Mouse (Mus musculus) midbrain, embryonic 15.5 days (tissue): ENCODE measurements around the gene Rad50. TPM values are rescaled to one million over a fixed set of nuclear protein-coding genes. Genes with fewer than 3 reads are reported as not detected.

ENCODE experiments used
- ATAC-seq: fragments of 200-750 bp; cut with Nextera tagmentation; replicated peaks from 2 replicates; pipeline ENCODE4 v1.8.0; 2017; ENCODE audit warnings: moderate TSS enrichment
- H3K27ac ChIP-seq: fragments of 300-500 bp; sonication (generic); 2 replicates; pipeline ENCODE4 v1.5.1; 2015; ENCODE audit warnings: mild to moderate bottlenecking, inconsistent platforms
- H3K27me3 ChIP-seq: fragments of 300-500 bp; sonication (generic); replicated peaks from 2 replicates; pipeline ENCODE4 v1.6.1; 2015; ENCODE audit warnings: inconsistent platforms
- H3K36me3 ChIP-seq: fragments of 300-500 bp; sonication (generic); replicated peaks from 2 replicates; pipeline ENCODE4 v1.6.1; 2015; ENCODE audit warnings: inconsistent platforms
- H3K4me1 ChIP-seq: fragments of 300-500 bp; sonication (generic); 2 replicates; pipeline ENCODE4 v1.6.1; 2015; ENCODE audit warnings: inconsistent platforms
- H3K4me2 ChIP-seq: fragments of 300-500 bp; sonication (generic); 2 replicates; pipeline ENCODE4 v1.6.1; 2015; ENCODE audit warnings: inconsistent platforms, mild to moderate bottlenecking, moderate library complexity
- H3K4me3 ChIP-seq: fragments of 300-500 bp; sonication (generic); 2 replicates; pipeline ENCODE4 v1.5.1; 2015; ENCODE audit warnings: mild to moderate bottlenecking, inconsistent platforms
- H3K9ac ChIP-seq: fragments of 300-500 bp; sonication (generic); 2 replicates; pipeline ENCODE4 v1.6.1; 2015; ENCODE audit warnings: mild to moderate bottlenecking, inconsistent platforms
- H3K9me3 ChIP-seq: fragments of 300-500 bp; sonication (generic); 2 replicates; pipeline ENCODE4 v1.6.1; 2016; ENCODE audit warnings: inconsistent platforms
- WGBS: fragments of 180-500 bp; shearing (Covaris S2); methylation state at CpG from one replicate; pipeline ENCODE4 v1.1.7; 2015; ENCODE audit warnings: mixed read lengths; 5-methylcytosine and 5-hydroxymethylcytosine counted together
- polyA plus RNA-seq: library from polyadenylated mRNA; unstranded; fragments of >200 nt; fragmentation: Nextera tagmentation; extraction: Ambion mirVana; gene quantifications from 2 replicates; pipeline ENCODE4 v1.2.1, GENCODE M21; 2015

Gene Rad50
- polyA plus RNA-seq, 1 experiment from 2014 or later, result 11.5 TPM

- Histone ChIP-seq H3K27ac (no peak overlapping the region), H3K4me1 (peaks cover 10% of the 10 kb centered on the region; the same call in 1 of the 2 replicates), H3K9me3 (no peaks in the 10 kb centered on the region), H3K4me3 (no peak overlapping the region), H3K36me3 (no peaks in the 10 kb centered on the region), H3K27me3 (no peaks in the 10 kb centered on the region), H3K4me2 (no peak overlapping the region), H3K9ac (no peak overlapping the region)
- 68% methylated on average over 6 of the region's 6 CpGs for WGBS
- ATAC-seq, result no peak
Observed at GRCm38 (mm10) chr11:53609231-53609630, 97.9 kb downstream of the Rad50 start.

DNA sequence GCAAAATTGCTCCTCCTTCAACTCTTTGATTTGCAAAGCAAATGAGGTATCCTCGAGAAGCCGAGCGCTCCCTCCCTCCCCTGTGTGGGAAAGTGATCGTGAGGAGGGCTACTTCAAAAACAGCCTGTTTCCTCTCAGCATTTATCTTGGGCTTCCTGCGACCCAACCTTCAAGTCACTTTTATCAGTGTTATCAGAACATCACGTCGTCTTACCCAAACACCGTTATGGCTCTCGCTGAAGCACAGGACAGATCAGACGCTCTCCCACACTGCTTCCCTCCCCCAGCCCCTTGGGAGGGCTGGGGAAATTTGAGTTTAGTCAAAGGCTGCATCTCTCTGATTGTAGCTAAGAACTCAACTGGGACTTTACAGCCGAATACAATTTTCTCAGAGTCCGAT, 101.5 kb downstream of the Rad50 start:
- peaks cover 10% of the 10 kb centered on the region; the same call in 1 of the 2 replicates for H3K4me1 ChIP-seq
- ATAC-seq, result no peak
- no peak overlapping the region; the same call in 1 of the 2 replicates for H3K4me2 ChIP-seq
- H3K9ac ChIP-seq, result no peak overlapping the region
- H3K27ac ChIP-seq, result no peak overlapping the region
- no peak overlapping the region for H3K4me3 ChIP-seq
- no peaks in the 10 kb centered on the region for H3K9me3 ChIP-seq
- peaks cover 16% of the 10 kb centered on the region; the same call in 1 of the 2 replicates for H3K36me3 ChIP-seq
- H3K27me3 ChIP-seq, result no peaks in the 10 kb centered on the region
- 7% methylated on average over 12 of the region's 12 CpGs for WGBS

DNA sequence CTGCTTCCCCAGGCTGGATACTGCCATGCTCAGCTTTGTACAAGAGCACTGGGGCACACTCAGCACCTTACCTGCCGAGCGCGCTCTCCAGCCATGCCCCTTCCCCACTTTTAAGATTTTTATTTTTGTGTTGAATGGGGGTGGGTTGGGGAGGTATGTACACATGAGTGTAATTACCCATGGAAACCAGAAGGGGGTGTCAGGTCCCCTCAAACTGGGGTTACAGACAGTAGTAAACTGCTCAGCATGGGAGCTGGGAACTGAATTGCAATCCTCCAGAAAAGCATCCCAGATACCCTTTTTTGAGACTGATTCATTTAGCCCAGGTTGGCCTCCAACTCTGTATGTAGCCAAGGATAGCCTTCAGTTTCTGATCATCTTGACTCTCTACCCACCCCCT, 102.1 kb downstream of the Rad50 start:
- H3K9ac ChIP-seq, result no peak overlapping the region
- no peak for ATAC-seq
- WGBS, result 90% methylated on average over 3 of the region's 3 CpGs
- H3K27me3 ChIP-seq, result no peaks in the 10 kb centered on the region
- peaks cover 10% of the 10 kb centered on the region; the same call in 1 of the 2 replicates for H3K4me1 ChIP-seq
- no peak overlapping the region for H3K4me2 ChIP-seq
- H3K27ac ChIP-seq, result no peak overlapping the region
- no peaks in the 10 kb centered on the region for H3K9me3 ChIP-seq
- H3K4me3 ChIP-seq, result no peak overlapping the region
- H3K36me3 ChIP-seq, result peaks cover 19% of the 10 kb centered on the region; the same call in 1 of the 2 replicates

Other genes with a start within 250 kb of the Rad50 start
- gene Gm9837, start 236.8 kb downstream of the Rad50 start, polyA plus RNA-seq, result not detected in 2 replicates
- 0.39 TPM in 1 of 2 replicates, not detected in the other for gene Gm9945, start 227.2 kb downstream of the Rad50 start, polyA plus RNA-seq
- 0.99 and 1.1 TPM in 2 replicates for gene Sowaha, start 227.0 kb downstream of the Rad50 start, polyA plus RNA-seq
- 18.4 TPM in 2 replicates for gene Sept8, start 188.1 kb downstream of the Rad50 start, polyA plus RNA-seq
- gene Kif3a, start 139.9 kb downstream of the Rad50 start, polyA plus RNA-seq, result 345 and 349 TPM in 2 replicates
- 5.3 and 5.6 TPM in 2 replicates for gene Il4, start 88.7 kb downstream of the Rad50 start, polyA plus RNA-seq
- not detected in 2 replicates for gene Il13, start 72.6 kb downstream of the Rad50 start, polyA plus RNA-seq
- gene Il5, start 13.5 kb upstream of the Rad50 start, polyA plus RNA-seq, result not detected in 2 replicates
- gene Irf1, start 62.7 kb upstream of the Rad50 start, polyA plus RNA-seq, result 2.6 and 3.1 TPM in 2 replicates
- not detected in 2 replicates for gene Gm17334, start 65.9 kb upstream of the Rad50 start, polyA plus RNA-seq
- gene Gm12216, start 151.9 kb upstream of the Rad50 start, polyA plus RNA-seq, result 0.26 and 0.27 TPM in 2 replicates
- 10.6 and 11.3 TPM in 2 replicates for gene Slc22a5, start 184.3 kb upstream of the Rad50 start, polyA plus RNA-seq